ENCODE assay signal across 10 mouse cellular contexts in the genomic region with DNA sequence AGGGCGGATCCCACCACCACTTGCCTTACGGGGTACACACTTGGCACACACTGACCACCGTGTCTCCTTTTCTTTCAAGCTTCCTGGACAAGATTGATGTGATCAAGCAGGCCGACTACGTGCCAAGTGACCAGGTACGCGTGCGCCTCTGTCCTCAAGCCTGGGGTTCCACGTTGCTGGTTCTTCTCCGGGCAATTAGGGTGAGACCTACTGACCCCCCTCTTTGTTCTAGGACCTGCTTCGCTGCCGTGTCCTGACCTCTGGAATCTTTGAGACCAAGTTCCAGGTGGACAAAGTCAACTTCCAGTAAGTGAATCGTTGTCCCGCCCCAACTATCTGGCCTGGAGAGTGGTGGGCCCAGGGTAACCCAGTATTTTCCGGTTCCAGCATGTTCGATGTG. TPM values are rescaled to one million over a fixed set of nuclear protein-coding genes. Genes with fewer than 3 reads are reported as not detected.
DNase-seq lines count a peak whose midpoint lies in the region; ATAC-seq and TF ChIP-seq lines count a peak whose summit lies in the region.
"Had no signal": no experiment of that assay in that cellular context is flagged by ENCODE, and none has a peak within 500 bp of the region (broad histone marks: within the 10 kb centered on the region; RNA-seq: fewer than 3 reads in every experiment).

No protein-coding gene starts in this region.

- no peaks in the 10 kb centered on the region for H3K9me3 ChIP-seq in forebrain, embryonic 15.5 days
- peaks cover 16% of the 10 kb centered on the region; the same call in 1 of the 2 replicates for H3K9me3 ChIP-seq in forebrain, embryonic 10.5 days
- H3K9me3 ChIP-seq in kidney, embryonic 15.5 days (replicated peaks) = no peaks in the 10 kb centered on the region
- no peaks in the 10 kb centered on the region for H3K9me3 ChIP-seq in CH12.LX (replicated peaks; ENCODE audit: low read length)
- H3K9me3 ChIP-seq in hindbrain, postnatal 0 days (ENCODE audit: low read length) = no peaks in the 10 kb centered on the region
- H3K9me3 ChIP-seq: stomach, embryonic 15.5 days had no signal

- no peaks in the 10 kb centered on the region for H3K27me3 ChIP-seq in forebrain, embryonic 15.5 days
- H3K27me3 ChIP-seq in forebrain, embryonic 10.5 days (ENCODE audit: poor library complexity, severe bottlenecking) = no peaks in the 10 kb centered on the region
- H3K27me3 ChIP-seq in kidney, embryonic 15.5 days = no peaks in the 10 kb centered on the region
- no peaks in the 10 kb centered on the region for H3K27me3 ChIP-seq in CH12.LX (replicated peaks)
- H3K27me3 ChIP-seq in hindbrain, postnatal 0 days (ENCODE audit: insufficient read depth, low read length) = no peaks in the 10 kb centered on the region
- H3K27me3 ChIP-seq: stomach, embryonic 15.5 days had no signal

- H3K27ac ChIP-seq in forebrain, embryonic 15.5 days (replicated peaks) = peak overlapping the region; percentile 46
- no peak overlapping the region for H3K27ac ChIP-seq in forebrain, embryonic 10.5 days
- H3K27ac ChIP-seq in kidney, embryonic 15.5 days = peak overlapping the region; percentile 87; the same call in 1 of the 2 replicates
- peak overlapping the region; percentile 70 for H3K27ac ChIP-seq in CH12.LX (ENCODE audit: insufficient read depth, low read depth)
- 0 out of 2 replicates have a peak overlapping the region, but pooled peaks have one; percentile 58 for H3K27ac ChIP-seq in hindbrain, postnatal 0 days

- H3K4me3 ChIP-seq in forebrain, embryonic 15.5 days = no peak overlapping the region
- no peak overlapping the region for H3K4me3 ChIP-seq in forebrain, embryonic 10.5 days
- no peak overlapping the region for H3K4me3 ChIP-seq in kidney, embryonic 15.5 days (replicated peaks)
- peak overlapping the region in 1 of 3 experiments; percentile 13 for H3K4me3 ChIP-seq in CH12.LX (replicated peaks in 1 of 3; ENCODE audit: low read depth in 2 of 3, low read length in 2 of 3, poor library complexity in 1 of 3)
- H3K4me3 ChIP-seq in hindbrain, postnatal 0 days (ENCODE audit: low read length) = no peak overlapping the region
- H3K4me3 ChIP-seq: erythroblast, embryonic 14.5 days; stomach, embryonic 15.5 days had no signal

- DNase-seq in forebrain, embryonic 10.5 days (ENCODE audit: extremely low spot score, low spot score) = no peak
- DNase-seq in kidney, postnatal 14 days = no peak
- DNase-seq in CH12.LX (ENCODE audit: extremely low read depth) = no peak
- DNase-seq in hindbrain, postnatal 0 days (ENCODE audit: low spot score) = no peak
- DNase-seq in cerebellum, postnatal 14 days = no peak
- DNase-seq in T-cell, adult 2 months (ENCODE audit: low spot score) = no peak

- H3K4me1 ChIP-seq in forebrain, embryonic 15.5 days = peaks cover 26% of the 10 kb centered on the region
- peaks cover 23% of the 10 kb centered on the region for H3K4me1 ChIP-seq in forebrain, embryonic 10.5 days
- H3K4me1 ChIP-seq in kidney, embryonic 15.5 days = peaks cover 47% of the 10 kb centered on the region
- H3K4me1 ChIP-seq in CH12.LX (ENCODE audit: control insufficient read depth in 1 of 2, insufficient read depth in 2 of 2) = peaks cover 20 to 57% of the 10 kb centered on the region in 2 experiments
- H3K4me1 ChIP-seq in hindbrain, postnatal 0 days (ENCODE audit: insufficient read depth, low read length) = peaks cover 16% of the 10 kb centered on the region

- peaks cover 29% of the 10 kb centered on the region for H3K36me3 ChIP-seq in forebrain, embryonic 15.5 days
- H3K36me3 ChIP-seq in forebrain, embryonic 10.5 days (replicated peaks) = peaks cover 75% of the 10 kb centered on the region
- peaks cover 56% of the 10 kb centered on the region for H3K36me3 ChIP-seq in kidney, embryonic 15.5 days
- peaks cover 48 to 61% of the 10 kb centered on the region in 2 experiments for H3K36me3 ChIP-seq in CH12.LX (replicated peaks in 1 of 2; ENCODE audit: control insufficient read depth in 1 of 2, insufficient read depth in 1 of 2, low read length in 1 of 2)
- peaks cover 26% of the 10 kb centered on the region for H3K36me3 ChIP-seq in hindbrain, postnatal 0 days (ENCODE audit: insufficient read depth, low read length)

- peaks cover 44% of the 10 kb centered on the region for H3K79me2 ChIP-seq in CH12.LX (replicated peaks; ENCODE audit: control insufficient read depth, extremely low read depth, insufficient read depth, poor library complexity, severe bottlenecking)

- no peak for TF ChIP-seq RAD21 in CH12.LX (IDR thresholded peaks at IDR 0.05; ENCODE audit: low read depth, low read length)

- in situ Hi-C loops in CH12.LX (cut with MboI; ENCODE audit: low pct_ligation_motif_present, low pct_unique_long_range_greater_than_20kb, low sequenced_read_pairs) = no loop called here

- TF ChIP-seq POLR2A in CH12.LX (IDR thresholded peaks at IDR 0.05; ENCODE audit: low read depth, low read length) = no peak

- no peak for TF ChIP-seq EP300 in CH12.LX (IDR thresholded peaks at IDR 0.05; ENCODE audit: low read length)

- dilution Hi-C loops in CH12.LX (cut with MboI; ENCODE audit: extremely low pct_ligation_motif_present, extremely low pct_unique_long_range_greater_than_20kb, low sequenced_read_pairs) = no loop called here

- no peak overlapping the region for H3K9ac ChIP-seq in forebrain, embryonic 15.5 days (replicated peaks)
- no peak overlapping the region for H3K9ac ChIP-seq in kidney, embryonic 15.5 days
- no peak overlapping the region for H3K9ac ChIP-seq in CH12.LX (ENCODE audit: insufficient read depth, low read depth)
- no peak overlapping the region for H3K9ac ChIP-seq in hindbrain, postnatal 0 days (replicated peaks; ENCODE audit: low read length)
- H3K9ac ChIP-seq: stomach, embryonic 15.5 days had no signal

- WGBS in forebrain, embryonic 15.5 days = 93% methylated on average over 16 of the region's 16 CpGs
- 98% methylated on average over 16 of the region's 16 CpGs for WGBS in forebrain, embryonic 10.5 days
- 92% methylated on average over 16 of the region's 16 CpGs for WGBS in kidney, embryonic 15.5 days
- WGBS in hindbrain, postnatal 0 days = 91% methylated on average over 16 of the region's 16 CpGs

- no peak for TF ChIP-seq CTCF in CH12.LX (conservative IDR thresholded peaks at IDR 0.05 in 1 of 2, IDR thresholded peaks at IDR 0.05 in 1 of 2; ENCODE audit: low read depth in 2 of 2, low read length in 2 of 2)
- TF ChIP-seq CTCF in hindbrain, postnatal 0 days (IDR thresholded peaks at IDR 0.05; ENCODE audit: low read depth) = no peak

- no peak overlapping the region for H3K4me2 ChIP-seq in forebrain, embryonic 15.5 days (replicated peaks)
- H3K4me2 ChIP-seq in kidney, embryonic 15.5 days = no peak overlapping the region
- no peak overlapping the region for H3K4me2 ChIP-seq in CH12.LX (ENCODE audit: insufficient read depth, low read depth, poor library complexity, severe bottlenecking)
- H3K4me2 ChIP-seq in hindbrain, postnatal 0 days (ENCODE audit: low read depth, low read length) = no peak overlapping the region

- no peak for ATAC-seq in forebrain, embryonic 15.5 days (replicated peaks)
- ATAC-seq in kidney, embryonic 15.5 days (replicated peaks; ENCODE audit: low FRiP score) = no peak
- ATAC-seq in hindbrain, postnatal 0 days = no peak

TF ChIP-seq in CH12.LX, 34 proteins besides CTCF, POLR2A, EP300 and RAD21:
- TF ChIP-seq UBTF (IDR thresholded peaks at IDR 0.05; ENCODE audit: low read depth, low read length) (no peak), MYC (IDR thresholded peaks at IDR 0.05; ENCODE audit: low read depth, low read length) (no peak), NELFE (IDR thresholded peaks at IDR 0.05; ENCODE audit: low read depth, low read length) (no peak), USF1 (IDR thresholded peaks at IDR 0.05; ENCODE audit: low read depth, low read length) (no peak), TBP (conservative IDR thresholded peaks at IDR 0.05; ENCODE audit: low read depth, low read length) (no peak), JUND (conservative IDR thresholded peaks at IDR 0.05; ENCODE audit: low read depth, low read length) (no peak), MXI1 (IDR thresholded peaks at IDR 0.05; ENCODE audit: low read depth, low read length) (no peak), TCF12 (IDR thresholded peaks at IDR 0.05; ENCODE audit: low read depth, low read length) (no peak), E2F4 (IDR thresholded peaks at IDR 0.05; ENCODE audit: insufficient replicate concordance, low read depth, low read length) (no peak), POLR2AphosphoS2 (IDR thresholded peaks at IDR 0.05; ENCODE audit: low read depth, low read length) (no peak), PAX5 (IDR thresholded peaks at IDR 0.05; ENCODE audit: low read length) (no peak), MAFK (IDR thresholded peaks at IDR 0.05; ENCODE audit: insufficient replicate concordance, low read length) (no peak), HCFC1 (IDR thresholded peaks at IDR 0.05; ENCODE audit: low read depth, low read length) (no peak), NRF1 (IDR thresholded peaks at IDR 0.05; ENCODE audit: low read depth, low read length) (no peak), ZNF384 (IDR thresholded peaks at IDR 0.05; ENCODE audit: low read depth, low read length) (no peak), SIN3A (IDR thresholded peaks at IDR 0.05; ENCODE audit: low read length) (no peak), ZKSCAN1 (IDR thresholded peaks at IDR 0.05; ENCODE audit: borderline replicate concordance, low read depth, low read length) (no peak)

RNA-seq across cellular contexts. Expression of gene Gm20721, which starts 1.5 kb away (rescaled TPM):
- 6.7 and 7.5 TPM in 2 replicates for polyA plus RNA-seq in forebrain, embryonic 15.5 days (2015; fragmentation: Nextera tagmentation; extraction: Ambion mirVana)
- polyA plus RNA-seq in forebrain, embryonic 10.5 days (2016; fragmentation: Nextera tagmentation; extraction: Ambion mirVana) = 5.9 and 8.1 TPM in 2 replicates
- 13.1 and 15.7 TPM in 2 replicates for polyA plus RNA-seq in kidney, embryonic 15.5 days (2015; fragmentation: Nextera tagmentation; extraction: Ambion mirVana)
- total RNA-seq in CH12.LX (2012; rRNA removed) (48.9 and 55.7 TPM in 2 replicates), CH12.LX (2014; rRNA removed) (not detected in 2 replicates)
- polyA plus RNA-seq in CH12.LX (2012; ENCODE audit: insufficient read length, low read depth) = 259 and 363 TPM in 2 replicates
- not detected in 2 replicates for total RNA-seq in hindbrain, postnatal 0 days (2014; rRNA removed)
- polyA plus RNA-seq in hindbrain, postnatal 0 days (2015; fragmentation: Nextera tagmentation; extraction: Ambion mirVana) = 13.4 and 19.4 TPM in 2 replicates

Comparison
In these comparisons a context has a peak if more than half of its experiments do, and no peak if none do; other contexts are left out.
1. RNA of gene Gm20721, which starts 1.5 kb away (polyA plus RNA-seq): 259 to 363 TPM in CH12.LX; 13.1 to 15.7 TPM in kidney, embryonic 15.5 days, 13.4 to 19.4 TPM in hindbrain, postnatal 0 days, 5.9 to 8.1 TPM in forebrain, embryonic 10.5 days and 6.7 to 7.5 TPM in forebrain, embryonic 15.5 days; every median in the first group is over 10 times any median in the second.